Mouse (Mus musculus): Measurements from ENCODE around the gene Pth1r.
A peak's percentile ranks its signal among the peaks of the same experiment; 100 is the strongest.

Pth1r gene

DNA sequence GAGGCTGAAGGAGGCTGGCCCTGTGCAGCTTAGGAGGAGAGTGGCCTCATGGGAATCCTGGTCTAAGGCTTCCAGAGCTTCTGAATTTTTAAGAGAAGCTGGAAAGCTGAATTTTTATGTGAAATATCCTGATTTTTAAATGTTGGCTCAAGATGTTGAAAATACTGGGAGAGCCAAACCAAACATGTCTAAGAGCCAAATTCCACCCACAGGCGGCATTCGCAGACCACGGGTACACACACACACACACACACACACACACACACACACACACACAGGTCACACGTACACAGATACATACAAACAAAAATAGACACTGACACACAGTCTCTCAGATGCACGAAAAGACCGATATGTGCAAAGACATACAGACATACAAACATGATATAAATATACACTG, 28.9 kb downstream of the Pth1r start:
- no peak for DNase-seq (ENCODE audit: low read depth, low spot score)

DNA sequence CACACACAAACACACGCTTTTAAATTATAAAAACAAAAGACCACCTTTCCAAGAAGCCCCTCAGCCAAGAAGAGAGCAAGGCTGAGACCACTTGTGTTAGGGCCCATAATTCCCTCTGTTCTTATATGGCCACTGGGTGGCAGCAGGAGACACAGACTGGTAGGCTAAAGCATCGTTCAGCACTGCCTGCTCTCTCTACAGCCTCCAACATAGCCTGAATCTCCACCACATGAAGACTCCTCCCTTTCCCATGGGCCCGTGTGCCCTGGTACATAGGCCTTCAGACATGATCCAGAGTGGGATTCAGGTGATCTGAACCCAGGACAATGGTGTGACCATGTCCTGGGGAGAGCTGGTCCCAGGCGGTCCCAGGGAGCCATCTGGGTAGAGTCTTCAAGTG, 30.2 kb downstream of the Pth1r start:
- DNase-seq (ENCODE audit: low read depth, low spot score) = peak; percentile 65

DNA sequence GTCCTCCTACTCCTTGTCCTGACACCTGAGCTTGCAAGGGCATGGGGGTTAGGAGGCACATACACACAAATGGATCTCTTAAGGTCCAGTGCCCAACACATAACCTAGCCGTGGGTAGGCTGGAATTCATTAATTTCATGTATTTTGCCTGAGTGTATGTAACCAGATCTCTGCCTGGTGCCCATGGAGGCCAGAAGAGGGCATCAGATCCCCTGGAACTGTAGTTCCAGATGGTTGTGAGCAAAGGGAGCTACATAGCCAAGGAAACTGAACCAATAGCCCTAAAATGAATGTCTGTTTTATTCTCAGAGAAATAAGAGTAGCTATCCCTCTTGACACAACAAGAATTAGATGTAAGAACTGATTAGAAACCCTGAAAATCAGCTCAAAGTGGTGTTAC, 31.5 kb downstream of the Pth1r start:
- DNase-seq (ENCODE audit: low read depth, low spot score) = no peak

DNA sequence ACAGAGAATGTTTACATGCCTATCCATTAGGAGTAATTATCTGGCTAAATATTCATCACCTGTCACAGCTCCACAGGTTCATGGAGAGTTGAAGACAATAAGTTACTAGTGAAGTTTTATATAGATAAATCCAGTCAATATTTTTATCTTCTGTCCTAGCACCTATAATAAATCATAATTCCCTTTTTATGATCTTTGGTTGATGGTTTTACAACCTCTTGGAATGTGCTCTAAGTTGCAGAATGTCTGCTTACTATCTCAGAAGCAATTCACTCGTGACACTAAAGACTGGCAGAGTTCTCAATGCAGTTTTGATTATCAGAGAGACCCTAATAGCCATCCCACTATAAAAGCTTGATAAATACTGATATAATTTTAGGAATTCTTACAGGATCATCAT, 33.6 kb downstream of the Pth1r start:
- no peak for DNase-seq (ENCODE audit: low read depth, low spot score)

DNA sequence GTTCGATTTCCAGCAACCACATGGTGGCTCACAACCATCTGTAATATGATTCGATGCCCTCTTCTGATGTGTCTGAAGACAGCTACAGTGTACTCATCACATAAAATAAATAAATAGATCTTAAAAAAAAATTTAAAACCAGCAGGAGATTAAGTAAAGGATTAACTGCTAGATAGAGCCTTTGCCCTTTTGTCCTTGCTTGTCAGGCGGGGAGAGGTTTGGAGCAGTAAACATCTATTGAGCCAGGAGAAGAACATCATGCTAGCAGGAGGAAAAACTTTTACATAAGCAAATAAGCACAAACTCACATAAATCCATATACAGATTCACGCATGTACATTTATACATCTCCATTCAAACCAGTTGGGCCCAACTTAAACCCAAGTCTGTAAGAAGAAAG, 34.4 kb downstream of the Pth1r start:
- no peak for DNase-seq (ENCODE audit: low read depth, low spot score)

DNA sequence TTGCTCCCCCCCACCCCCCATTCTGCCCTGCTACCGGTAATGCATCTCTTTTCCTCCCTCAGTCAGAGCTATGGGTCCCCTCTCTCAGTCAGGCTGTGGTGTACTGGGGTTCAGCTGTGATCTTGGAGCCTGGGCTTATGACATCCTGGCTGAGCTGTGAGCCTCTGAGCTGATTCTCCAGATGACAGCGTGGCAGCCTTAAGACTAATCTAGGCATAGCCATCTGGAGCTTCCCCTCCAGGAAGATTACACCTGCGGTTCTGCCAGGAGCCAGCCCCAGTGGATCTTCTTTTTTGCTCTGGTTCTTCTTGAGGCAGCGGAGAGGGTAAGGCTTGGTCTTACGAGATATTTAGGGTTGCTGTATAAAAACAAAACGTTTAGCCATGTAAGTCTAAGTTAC, 34.9 kb downstream of the Pth1r start:
- no peak for DNase-seq (ENCODE audit: low read depth, low spot score)

DNA sequence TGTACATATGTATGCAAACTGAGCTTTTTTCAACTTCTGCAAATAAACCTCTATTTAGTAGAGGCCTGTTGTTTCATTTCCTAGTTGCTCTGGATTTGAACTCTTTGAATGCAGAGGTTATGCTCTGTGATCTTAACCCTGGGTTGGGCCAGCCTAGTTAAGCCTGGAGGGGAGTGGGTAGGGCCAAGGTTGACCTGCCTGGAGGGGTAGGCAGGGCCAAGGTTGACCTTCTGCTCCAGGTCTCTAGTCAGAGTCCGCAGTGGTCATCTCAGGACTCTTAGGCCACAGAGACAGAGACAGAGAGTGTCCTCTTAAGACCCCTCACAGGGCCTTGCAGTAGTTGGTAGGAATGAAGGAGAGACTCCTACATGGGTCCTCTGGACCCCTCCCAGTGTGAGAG, 35.4 kb downstream of the Pth1r start:
- no peak for DNase-seq (ENCODE audit: low read depth, low spot score)

DNA sequence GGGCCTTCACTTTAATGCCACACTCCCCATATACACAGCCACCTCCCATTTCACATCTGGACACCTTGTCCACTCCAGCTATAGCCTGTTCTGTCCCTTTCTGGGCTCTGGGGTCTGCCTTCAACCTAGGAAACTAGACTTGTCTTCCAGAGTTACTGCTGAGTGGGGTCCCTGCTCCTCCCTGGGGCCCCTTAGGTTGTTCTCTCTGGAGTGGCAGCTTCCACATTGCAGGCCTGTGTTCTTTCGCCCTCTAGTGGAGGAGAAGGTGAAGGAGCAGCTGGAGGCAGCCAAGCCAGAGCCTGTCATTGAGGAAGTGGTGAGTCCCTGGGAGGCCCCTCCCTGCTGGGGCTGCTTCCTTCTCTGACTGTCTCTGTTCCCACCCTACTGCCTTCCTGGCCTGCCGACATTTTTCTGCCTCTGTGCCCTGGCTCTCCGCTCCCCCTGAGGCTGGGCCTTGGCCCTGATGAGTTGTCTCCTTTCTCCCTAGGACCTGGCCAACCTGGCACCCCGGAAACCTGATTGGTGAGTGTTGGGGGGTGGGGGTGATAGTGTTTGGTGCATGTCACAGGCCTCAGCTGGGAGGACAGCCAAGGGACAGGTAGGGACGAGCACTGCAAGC, 37.2 kb downstream of the Pth1r start:
- DNase-seq (ENCODE audit: low read depth, low spot score) = peak; percentile 85

DNA sequence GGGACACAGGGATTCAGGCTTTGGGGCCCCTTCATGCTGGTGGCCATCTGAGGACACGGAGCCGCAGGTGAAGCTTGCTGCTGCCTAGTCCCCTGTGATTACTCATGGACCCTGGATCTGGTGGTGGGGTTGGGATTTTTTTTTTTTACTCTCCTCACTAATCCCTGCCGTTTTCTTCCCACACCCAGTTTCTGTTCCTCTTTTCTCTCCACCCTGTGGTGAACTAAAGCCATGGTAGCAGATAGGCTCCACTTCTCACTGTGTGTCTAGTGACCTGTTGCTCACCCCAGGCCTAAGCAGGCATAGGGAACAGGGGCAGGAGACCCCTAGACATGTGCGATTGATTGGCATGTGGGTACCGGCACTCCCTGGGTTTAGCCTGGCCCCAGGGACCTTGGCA, 40.2 kb downstream of the Pth1r start:
- no peak for DNase-seq (ENCODE audit: low read depth, low spot score)

DNA sequence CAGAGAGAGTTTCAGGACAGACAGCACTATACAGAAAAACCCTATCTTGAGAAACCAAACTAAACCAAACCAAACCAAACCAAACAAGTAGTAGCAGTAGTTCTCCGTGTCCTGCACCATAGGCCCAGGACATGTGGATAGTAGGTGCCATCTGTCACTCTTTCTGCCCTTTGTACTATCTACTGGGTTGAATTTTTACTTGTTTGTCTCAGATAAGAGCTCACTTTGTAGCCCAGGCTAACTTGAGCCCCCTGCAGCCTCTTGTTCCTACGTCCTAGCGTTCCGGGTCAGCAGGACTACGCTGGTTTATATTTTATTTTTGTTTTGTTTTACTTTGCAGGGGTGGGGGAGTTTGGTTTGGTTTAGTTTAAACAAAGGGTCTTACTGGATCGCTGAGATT, 43.0 kb downstream of the Pth1r start:
- no peak for DNase-seq (ENCODE audit: low read depth, low spot score)

DNA sequence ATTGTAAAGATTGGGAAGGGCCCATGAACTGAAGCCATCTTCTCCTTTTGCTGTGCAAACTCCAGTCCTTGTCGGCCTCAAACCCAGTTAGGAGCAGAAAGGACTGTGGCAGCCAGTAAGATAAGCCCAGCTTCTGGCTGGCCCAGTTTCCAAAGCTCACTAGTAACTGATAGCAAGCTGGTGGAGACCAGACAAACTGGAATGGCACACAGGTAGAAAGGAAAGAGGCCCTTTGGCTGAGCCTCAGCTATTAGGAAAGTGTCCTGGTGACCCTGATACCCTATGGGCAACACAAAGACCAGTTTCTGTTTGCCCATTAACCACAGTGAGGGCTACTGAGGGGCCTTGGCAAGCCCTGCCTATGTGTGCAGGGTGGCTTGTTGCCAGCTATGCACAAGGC, 44.1 kb downstream of the Pth1r start:
- DNase-seq (ENCODE audit: low read depth, low spot score) = no peak

DNA sequence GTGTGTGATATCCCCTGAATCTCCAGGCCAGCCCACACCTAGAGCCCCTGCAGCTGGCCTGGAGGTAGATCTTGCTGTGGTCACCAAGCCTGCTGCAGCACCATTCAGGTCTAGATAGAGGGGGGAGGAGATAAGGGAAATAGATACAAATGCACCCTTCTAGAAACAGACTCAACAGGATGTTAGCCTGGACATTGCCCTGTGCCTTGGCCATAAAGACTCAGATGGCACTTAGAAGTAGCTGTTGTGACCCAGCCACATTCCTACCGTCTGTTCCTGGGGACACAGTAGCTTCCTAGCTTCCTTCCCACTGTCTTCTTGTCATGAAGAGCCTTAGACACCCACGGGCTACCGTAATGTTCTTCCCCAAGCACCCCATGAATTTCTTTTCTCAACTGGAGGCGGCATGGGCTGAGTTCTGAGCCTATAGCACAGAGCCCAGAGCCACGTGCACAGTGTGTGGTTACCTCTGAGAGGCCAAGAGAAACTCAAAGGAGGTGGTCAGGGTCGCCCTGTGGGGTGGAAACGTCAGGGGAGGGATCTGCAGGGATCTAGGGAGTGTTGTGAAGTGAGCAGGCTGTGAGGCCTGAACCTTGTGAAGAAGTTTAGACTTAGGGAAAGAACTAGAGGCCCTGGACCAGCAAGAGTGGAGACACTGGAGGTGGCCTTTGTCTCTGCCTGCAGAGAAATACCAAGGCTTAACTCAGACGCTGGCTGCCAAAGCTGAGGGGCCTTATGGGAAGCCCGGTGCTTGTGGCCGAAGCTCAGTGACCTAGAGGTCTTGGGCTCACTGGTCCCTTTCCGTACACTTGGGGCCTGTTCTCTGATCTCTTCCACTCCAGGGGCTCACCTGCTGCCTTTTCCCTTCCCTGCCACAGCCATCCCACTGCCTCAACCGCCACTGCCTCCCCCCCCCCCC, 45.6 kb downstream of the Pth1r start:
- DNase-seq (ENCODE audit: low read depth, low spot score) = no peak

DNA sequence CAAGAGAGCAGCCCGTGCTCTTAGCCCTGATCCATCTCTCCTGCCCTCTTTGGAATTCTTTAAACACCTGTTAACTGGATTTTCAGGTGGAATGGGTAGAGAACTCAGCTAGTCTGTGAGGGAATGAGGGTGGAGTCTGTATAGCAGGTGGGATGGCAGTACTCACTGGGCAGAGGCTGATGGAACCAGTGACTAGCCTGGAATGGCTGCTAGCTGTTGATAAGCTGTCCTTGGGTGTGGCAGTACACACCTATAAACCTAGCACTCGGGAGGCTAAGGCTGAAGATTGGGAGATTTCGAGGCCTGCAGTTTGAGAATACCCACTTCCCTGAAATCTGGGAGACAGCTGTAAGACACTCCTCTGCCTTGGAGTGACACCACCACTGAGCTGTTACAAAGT, 47.4 kb downstream of the Pth1r start:
- DNase-seq (ENCODE audit: low read depth, low spot score) = no peak

DNA sequence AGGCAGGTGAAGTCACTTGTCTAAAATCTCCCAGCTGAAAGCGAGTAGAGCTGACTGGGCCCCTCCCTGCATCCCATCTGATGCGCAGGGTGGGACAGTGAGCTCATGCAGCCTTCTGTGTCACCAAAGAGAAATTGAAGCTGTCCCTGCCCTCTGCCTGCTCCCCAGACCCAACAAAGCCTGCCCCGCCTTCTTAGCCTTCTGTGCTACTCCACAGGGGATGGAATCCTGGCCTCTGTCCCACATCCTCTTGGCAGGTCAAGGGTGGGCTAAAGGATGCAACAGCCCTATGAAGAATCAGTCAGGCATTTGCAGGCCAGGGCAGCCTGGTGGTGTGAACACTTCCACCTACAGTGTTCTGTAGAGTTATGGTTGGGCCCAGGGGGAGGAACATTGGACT, 49.5 kb downstream of the Pth1r start:
- DNase-seq (ENCODE audit: low read depth, low spot score) = peak; percentile 52

DNA sequence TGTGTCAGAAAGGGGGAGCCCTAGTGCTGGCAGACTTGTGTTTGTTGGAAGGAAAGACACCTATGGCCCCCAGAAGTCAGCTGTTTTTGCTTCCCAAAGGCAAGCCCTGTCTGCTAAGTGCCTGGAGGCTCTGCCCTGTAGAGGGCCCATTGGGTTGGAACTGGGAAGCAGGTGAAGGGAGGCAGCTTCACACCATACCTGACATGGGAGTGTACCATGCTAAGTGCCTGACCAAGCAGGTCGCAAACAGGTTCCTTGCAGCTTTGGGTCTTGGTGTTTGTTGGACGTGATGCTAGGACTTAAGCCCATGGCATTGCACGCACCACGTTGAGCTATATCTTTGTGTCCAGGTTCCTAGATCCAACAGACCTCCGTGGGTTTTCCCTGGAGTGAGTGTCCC, 50.5 kb downstream of the Pth1r start:
- no peak for DNase-seq (ENCODE audit: low read depth, low spot score)

DNA sequence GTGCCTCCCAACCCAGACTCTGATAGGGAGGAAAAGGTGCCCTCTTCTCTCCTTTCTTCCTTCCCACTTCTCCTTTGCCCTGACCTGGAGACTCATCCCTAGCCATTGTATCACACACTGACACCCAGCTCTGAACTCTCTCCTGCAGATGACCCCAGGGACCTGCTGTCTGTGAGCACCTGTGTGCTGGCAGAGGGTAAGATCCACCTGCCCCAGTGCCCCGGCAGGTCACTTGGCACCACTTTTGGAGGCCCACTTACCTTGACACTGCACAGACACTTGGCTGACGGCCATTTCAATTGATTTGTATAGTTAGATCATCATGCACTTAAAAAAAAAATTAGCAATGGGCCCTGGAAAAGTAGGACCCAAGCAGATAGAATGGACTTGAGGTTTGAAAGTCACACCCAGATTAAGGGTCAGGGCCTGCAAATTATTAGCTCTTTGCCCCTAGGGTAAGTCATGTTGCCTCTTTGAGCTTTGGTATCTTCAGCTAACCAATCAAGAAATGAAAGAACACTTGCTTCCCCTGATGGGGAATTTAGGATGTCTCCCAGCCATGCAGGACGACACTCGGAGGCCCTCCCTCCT, 51.7 kb downstream of the Pth1r start:
- no peak for DNase-seq (ENCODE audit: low read depth, low spot score)

DNA sequence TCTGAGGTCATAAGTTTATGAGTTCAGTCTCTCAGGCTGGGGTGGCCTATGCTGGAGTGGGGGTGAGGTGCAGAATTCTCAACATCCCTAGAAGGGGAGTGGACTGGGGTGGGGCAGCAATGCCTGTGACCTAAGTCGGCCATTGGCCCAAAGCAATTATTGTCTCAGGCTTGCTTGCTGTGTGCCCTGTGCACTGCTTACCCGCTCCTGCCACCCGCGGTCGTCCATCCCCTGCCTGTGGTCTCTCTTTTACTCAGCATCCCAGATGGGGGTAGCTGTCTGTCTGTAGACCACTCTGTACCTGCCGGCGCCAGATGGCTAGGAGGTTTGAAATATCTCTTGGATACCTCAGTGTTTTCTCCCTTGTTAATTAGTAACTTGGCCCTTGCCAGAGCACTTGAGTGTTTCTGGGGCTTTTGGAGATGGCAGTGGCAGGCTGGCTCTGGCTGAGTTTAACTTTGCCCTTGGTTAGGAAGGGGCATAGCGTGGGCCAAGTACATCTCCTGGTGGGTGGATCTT, 57.6 kb downstream of the Pth1r start:
- peak; percentile 16 for DNase-seq (ENCODE audit: low read depth, low spot score)

DNA sequence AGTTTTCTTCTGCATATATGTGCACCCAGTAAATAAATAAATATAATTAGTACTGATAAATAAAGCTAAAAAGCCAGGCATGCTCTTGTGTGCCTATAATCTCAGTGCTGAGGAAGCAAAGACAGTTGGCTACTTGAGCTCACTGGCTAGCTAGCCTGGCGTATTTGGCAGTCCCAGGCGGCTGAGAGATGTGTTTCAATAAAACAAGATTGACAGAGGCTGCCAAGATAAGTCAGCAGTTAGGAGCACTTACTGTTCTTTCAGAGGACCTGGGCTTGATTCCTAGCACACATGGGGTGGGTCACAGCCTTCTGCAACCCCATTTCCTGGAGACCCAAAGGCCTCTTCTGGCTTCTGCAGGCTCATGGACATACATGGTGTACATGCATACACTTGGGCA, 59.1 kb downstream of the Pth1r start:
- no peak for DNase-seq (ENCODE audit: low read depth, low spot score)

DNA sequence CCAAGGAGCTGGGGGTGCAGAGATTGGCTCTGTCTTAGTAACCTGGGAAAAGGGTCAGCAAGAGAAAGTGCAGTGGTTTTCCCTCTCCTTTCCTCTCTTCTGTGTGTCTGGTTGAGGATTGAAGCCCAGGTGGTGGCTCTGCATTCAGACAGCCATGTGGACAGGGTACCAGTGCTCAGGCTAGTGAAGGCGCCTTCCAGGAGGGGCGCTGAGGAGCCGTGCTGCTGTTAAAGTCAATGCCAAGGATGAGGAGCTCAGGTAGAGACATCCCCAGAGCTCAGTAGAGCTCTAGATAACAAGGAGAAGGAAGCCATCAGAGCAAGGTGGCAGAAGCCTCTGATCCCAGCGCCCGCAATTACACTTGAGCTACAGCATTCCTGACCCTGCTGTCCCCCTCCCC, 59.9 kb downstream of the Pth1r start:
- peak; percentile 18 for DNase-seq (ENCODE audit: low read depth, low spot score)

DNA sequence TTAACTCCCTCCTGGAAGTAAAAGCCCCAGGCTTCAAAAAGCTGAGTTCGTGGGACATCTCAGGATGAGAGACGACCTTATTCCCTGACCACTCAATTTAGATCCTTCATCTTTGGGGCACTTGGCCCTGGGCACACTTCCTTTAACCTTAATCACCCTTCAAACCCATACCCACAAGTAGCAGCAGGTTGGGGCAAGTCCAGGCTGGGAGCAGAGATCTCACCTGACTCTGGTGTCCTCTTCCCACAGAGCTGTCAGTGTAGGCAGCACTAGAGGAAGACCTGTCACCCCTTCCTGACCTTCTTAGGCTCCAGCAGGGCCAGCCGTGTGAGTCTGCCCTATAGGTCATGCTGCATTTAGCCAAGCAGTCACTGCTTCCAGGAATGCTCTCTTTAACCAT, 60.5 kb downstream of the Pth1r start:
- no peak for DNase-seq (ENCODE audit: low read depth, low spot score)

DNA sequence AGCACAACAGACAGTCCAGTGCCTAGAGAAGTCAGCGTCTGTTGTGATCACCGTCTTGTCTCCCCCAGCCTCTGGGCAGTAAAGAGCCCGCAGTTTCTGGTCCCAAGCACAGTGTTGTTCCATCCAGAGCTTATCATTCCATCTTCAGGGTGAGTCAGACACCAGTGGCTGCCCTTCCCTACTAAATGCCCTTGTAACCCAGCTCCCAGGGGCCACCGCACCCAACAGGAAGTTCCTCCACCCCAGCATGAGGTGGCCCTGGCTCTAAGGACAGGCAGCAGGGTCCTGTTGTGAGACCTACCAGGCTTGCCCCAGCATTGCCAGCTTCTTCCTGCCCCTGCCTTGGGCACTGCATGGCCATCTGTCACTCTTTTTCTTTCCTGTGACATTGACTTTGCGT, 61.4 kb downstream of the Pth1r start:
- DNase-seq (ENCODE audit: low read depth, low spot score) = peak; percentile 17

DNA sequence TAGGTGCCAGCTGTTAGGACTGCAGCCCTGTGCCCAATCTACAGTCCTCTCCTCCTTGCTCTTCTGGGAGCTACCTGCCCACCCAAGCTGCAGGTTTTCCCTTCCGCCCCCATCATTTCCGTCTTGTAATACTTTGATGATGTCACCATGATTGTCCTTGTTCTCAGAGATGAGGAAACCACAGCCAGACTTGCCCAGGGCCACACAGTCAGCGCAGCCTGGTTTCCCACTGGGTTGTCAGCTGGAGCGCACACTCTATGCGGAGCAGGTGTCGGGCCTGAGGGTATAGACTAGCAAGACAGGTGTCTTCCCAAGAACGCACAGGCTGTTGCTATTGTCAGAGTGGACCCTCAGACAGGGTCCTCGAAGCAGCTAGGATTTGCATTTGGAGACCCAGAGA, 61.8 kb downstream of the Pth1r start:
- DNase-seq (ENCODE audit: low read depth, low spot score) = peak; percentile 11
